Mouse (Mus musculus): Measurements from ENCODE around the gene Fkbp4.

Fkbp4 gene

DNA sequence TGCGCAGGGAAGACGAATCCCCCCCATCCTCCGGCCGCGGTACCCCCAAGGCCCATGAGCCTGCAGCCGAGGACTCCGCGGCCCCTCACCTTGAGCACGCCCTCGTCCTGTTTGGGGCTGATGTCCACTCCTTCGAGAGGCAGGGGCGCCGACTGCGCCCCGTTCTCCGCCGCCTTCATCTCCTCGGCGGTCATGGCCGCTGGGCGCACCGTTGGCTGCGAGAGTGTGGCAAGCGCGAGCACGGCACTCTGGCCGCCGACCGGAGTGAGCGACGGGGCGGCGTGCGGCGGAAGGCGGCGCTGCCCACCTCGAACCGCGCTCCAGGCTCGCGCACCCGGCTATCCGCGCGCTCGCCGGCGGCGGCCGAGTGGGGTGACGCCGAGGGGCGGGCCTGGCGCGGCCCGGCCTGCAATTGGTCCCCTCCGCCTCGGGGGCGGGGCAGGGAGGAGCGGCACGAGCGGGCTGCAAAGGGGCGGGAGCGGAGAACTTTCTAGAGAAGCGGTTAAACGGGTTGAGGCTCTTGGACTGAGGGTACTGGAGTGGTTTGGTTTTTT, at the start of gene Fkbp4:
Fkbp4 (minus strand) TSS at position 361 of the 554 bp plus-strand sequence.
- DNase-seq (ENCODE audit: low spot score in 2 of 2), result peak; percentile 86 to 94

DNA sequence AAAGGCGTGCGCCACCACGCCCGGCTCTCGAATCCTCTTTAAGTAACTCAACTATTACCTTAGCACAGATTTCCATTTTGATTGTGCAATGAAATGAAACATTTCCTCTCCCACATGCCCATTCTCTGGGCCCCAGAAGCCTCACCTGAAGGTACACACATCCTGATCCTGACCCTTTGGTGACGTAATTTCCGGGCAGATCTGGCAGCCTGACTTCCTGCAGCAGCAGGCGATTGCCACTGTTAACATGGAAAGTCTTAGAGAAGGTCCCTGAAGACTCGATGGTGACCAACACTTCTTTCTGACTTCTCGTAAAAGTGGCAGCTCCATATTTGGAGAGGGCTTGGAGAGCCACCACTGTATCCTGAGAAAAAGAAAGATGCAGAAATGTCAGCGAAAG, 49.3 kb upstream of the Fkbp4 start:
- DNase-seq (ENCODE audit: low spot score in 2 of 2), result no peak

DNA sequence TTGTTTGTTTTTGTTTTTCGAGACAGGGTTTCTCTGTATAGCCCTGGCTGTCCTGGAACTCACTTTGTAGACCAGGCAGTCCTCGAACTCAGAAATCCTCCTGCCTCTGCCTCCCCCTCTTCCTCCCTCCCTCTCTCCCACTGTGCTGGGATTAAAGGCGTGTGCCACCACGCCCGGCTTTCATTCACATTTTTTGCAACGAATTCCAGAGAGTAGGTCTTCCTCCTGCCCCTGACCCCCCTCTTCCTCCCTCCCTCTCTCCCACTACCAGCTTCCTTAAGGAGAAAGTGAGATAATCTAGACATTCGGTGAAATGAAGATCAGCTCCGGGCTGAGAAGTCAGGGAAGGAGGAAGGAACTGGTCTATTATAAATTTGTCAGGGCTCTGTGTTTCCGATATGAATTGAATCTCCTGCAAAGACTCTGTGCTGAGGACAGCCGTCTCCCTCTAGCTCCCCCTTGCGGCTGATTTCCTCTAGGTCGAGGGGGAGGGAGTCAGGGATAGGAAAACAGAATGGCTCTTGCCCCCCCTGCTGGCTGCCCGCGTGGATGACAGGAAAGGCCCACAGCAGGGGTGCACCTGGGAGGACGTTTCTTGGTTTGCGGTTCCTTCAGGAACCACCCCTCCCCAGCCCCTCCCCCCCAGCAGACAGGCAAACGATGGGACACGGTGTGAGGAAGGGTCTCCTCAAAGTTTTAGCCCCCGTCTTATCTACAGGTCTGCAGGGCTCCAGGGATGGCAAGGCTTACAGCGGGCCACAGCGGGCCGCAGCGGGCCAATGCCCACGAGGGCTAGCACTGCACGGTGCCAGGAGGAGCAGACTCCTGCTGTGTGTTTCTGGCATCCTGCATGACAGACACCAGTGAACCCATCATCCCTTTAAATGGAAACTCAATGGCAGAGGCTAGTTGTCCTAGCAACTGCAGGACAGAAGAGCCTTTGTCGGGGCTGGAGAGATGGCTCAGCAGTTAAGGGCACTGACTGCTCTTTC, 41.3 kb upstream of the Fkbp4 start:
- peak; percentile 81 to 92 for DNase-seq (ENCODE audit: low spot score in 2 of 2)

DNA sequence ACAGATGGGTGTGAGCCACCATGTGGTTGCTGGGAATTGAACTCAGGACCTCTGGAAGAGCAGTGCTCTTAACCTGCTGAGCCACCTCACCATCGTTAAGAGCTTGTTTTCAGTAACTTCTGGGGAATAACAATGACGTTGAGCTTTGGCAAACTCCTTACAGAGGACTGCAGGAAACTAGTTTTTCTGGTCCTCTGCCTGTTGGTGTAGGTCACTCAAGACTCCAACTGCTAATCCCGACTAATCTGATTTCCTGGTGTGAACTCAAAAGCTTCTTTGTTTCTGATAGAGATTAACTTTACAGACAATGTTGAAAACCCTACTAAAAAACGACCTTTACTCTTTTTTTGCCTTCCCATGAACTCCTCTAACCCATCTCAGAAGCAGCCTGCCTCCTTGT, 39.0 kb upstream of the Fkbp4 start:
- no peak for DNase-seq (ENCODE audit: low spot score in 2 of 2)

DNA sequence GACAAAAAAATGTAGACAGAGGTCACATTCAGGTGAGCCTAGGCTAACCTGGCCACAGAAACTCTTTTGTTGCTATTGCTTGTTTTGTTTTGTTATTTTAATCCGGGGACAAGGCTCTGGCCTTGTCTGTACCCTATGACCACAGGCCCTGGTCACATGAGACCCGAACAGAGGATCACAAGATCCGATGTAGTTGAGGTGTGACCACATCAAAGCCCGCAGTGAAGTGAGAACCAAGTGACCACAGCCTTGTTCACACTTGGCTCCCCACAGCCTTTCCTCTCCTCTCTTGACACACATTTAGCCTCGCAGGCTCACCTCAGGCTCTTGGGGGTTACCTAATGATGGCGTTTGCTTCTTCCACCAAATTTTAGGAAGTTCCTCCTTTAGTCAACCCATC, 35.6 kb upstream of the Fkbp4 start:
- no peak for DNase-seq (ENCODE audit: low spot score in 2 of 2)

DNA sequence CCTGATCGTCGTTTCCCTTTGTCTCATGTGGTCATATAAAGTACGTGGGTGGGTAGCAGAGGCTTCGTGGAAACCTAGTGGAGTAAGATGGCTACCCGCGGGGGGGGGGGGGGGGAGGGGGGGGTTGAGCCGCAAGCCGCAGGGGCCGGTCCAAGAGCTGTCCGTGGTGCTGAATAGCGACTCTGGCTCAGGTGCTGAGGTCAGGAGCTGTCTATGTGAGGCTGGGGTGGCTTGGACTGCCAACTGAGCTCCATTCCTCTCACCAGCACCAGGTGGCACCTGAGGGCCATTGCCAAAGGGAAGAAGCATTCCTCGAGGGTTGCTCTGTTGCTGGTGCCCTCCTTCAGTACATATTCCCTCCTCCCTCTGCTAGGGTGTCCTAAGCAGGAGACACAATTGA, 31.0 kb upstream of the Fkbp4 start:
- no peak for DNase-seq (ENCODE audit: low spot score in 2 of 2)

DNA sequence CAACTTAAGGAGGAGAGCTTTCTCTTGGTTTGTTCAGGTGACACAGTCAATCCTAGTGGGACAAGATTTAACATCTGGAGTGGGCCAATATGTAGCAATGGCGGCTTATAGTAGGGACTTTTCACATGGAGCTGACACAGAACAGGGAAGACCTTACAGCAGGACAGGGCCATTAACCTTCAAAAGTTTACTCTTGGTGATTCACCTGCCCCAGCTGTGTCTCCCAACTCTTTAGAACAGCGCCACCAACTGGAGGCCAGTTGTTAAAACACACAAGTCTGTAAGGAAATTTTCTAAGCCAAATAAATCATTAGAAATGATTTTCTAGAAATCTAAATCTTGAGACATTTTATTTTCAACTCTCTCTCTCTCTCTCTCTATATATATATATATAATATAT, 28.8 kb upstream of the Fkbp4 start:
- DNase-seq (ENCODE audit: low spot score in 2 of 2), result no peak

DNA sequence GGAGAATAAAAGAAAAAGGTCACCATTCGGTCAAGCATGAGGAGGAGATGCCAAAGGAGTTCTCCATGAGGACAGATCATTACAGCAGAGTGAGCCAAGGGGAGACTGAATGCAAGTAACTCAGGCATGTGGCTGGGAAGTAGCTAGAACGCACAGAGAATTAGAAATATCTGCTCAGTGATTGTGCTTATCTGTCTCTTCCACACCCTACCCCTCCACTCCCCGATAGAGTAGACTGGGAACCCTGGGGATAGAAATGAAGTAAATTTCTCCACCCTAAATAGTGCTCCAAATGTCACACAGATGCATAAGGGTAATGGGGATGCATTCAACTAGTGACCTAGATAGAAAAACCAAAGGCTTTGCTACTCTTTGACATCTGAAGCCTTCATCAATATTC, 28.1 kb upstream of the Fkbp4 start:
- no peak for DNase-seq (ENCODE audit: low spot score in 2 of 2)

DNA sequence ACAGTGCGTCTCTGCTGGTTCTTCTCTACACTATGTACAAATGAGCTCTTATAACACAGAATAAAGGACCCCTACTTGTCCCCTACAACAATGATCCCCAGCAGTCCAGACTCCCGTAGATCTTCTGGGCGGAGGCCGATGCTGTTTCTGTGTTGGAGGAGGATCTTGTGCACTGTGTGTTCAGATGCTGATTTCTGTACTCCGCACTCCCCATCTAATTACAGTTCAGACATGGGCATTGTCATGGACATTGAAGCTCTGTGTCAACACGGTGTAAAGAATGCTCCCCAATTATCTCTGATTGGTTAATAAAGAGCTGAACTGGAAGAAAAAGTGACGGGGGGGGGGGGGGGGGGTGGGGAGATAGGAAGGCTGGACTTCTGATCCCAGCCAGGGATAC, 27.6 kb upstream of the Fkbp4 start:
- no peak for DNase-seq (ENCODE audit: low spot score in 2 of 2)

DNA sequence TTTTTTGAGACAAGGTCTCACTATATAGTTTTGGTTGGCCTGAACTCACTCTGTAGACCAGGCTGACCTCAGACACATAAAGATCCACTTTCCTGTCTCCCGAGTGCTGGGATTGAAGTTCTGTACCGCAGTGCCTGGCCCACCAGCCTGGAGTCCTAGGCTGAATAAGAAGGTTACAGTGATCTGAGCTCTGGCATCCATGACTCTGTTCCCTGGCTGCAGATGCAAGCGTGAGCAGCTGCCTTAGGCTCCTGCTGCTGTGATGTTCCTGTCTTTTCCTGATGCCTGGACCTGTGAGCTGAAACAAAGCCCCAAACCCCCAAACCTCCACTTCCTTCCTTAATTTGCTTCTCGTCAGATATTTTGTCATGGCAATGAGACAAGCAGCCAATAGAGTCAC, 26.5 kb upstream of the Fkbp4 start:
- DNase-seq (ENCODE audit: low spot score in 2 of 2), result no peak

DNA sequence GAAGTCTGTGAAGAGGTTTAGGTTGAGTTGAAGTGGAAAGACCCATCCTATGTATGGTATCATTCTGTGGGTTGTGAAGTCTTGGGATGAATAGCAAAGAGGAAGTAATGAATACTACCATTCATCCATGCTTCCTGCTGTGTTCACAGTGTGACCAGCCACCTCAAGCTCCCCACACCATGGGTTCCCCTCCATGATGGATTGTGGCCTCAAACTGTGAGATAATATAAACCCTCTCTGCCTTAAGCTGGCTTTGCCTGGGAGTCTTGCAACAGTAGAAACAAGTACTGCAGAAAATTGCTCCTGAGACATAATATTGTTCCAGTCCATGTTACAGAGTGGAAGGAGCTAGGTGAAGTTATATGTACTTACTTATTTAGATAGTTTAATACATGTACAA, 23.1 kb upstream of the Fkbp4 start:
- no peak for DNase-seq (ENCODE audit: low spot score in 2 of 2)

DNA sequence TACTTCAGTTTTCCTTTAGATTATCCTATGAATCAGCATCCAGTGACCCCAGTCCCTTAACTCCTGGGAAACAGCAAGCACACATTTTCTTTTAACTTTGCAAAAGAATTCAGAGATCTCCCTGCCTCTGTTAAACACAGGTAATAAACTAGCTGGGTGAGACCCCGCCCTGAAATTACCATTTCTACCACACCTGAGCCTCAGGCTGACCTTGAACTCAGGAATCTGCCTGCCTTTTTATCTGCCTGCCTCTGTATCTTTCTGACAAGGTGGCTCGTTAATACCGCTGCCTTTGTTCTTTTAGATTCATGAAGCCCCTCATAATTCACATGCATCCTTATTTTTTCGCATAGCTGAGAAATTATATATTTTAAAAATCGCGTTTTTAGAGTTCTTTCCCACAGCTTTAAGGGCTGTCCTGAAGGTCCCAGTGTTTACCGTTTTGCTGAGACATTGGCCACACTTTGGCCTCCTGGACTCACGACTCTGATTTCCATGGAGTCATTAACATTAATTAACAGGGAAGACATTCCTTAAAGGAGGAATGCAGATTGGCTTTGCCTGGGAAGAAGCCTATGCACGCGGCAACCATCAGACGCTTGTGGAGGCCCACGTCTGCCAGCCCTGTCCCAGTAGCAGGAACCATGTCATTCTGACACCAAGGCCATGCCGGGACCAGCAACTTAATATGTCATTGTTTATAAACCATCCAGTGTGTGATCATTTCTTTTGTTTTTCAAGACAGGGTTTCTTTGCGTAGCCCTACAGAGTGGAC, 22.4 kb upstream of the Fkbp4 start:
- DNase-seq (ENCODE audit: low spot score in 2 of 2), result no peak

DNA sequence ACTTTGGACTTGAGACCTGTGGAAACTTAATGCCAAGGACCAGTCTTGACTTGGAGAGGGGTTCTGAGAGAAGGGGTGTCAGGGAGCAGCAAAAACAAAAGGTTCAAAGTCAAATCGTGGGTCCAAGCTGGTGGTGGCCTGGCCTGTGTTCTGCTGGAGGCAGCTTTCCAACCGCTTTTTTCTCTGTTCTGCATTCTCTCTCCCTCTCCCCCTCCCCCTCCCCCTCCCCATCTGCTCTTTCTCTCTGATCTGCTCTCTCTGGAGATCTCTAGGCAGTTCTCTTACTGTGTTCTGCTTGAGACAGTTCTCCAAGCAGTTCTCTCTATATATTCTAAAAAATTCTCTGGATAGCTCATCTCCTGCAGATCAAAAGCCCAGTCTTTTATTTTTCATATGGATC, 21.8 kb upstream of the Fkbp4 start:
- no peak for DNase-seq (ENCODE audit: low spot score in 2 of 2)

DNA sequence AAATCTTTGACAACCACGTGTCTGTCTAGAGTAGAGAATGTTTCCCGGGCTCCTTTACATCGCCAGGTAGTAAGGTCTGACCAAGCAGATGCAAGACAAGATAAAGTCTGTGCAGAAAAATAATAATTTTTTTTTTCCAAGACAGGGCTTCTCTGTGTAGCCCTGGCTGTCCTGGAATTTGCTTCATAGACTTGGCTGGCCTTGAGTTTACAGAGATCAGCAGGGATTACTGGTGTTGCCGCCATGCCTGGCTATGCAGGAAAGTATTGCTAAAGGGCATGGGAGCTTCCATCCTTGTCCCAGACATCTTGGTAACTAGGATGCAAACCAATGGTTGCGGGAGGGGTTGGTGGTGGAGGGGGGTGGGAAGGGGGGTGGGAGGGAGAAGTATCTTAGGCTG, 18.7 kb upstream of the Fkbp4 start:
- no peak for DNase-seq (ENCODE audit: low spot score in 2 of 2)

DNA sequence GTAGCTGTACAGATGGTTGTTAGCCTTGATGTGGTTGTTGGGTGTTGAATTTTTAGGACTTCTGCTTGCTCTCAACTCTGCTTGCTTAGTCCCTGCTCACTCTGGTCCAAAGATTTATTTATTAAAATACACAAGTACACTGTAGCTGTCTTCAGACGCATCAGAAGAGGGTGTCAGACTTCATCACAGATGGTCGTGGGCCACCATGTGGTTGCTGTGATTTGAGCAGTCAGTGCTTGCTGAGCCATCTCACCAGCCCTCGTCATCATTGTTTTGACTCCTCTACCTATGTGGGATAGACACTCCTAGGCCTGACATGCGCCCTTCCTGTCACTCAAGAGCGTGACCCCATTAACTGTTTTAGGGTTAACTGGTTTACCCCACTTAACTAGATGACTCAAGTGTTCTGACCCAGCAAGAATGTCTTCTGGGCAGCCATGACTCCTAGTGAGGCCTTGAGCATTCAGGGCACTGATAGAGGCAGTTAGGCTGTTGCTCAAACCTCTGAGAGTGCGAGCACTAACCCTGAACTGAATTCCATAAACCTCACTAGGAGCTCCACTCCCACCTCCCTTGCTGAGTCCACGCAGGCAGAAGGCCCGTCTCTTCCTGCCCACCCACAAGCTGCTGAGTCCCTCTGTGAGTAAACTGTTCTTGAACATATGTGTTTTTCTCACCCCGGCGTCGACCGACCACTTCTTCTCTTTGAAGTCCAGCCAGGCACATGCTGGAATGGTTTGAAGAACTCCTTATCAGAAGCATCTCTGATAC, 17.5 kb upstream of the Fkbp4 start:
- DNase-seq (ENCODE audit: low spot score in 2 of 2), result no peak

DNA sequence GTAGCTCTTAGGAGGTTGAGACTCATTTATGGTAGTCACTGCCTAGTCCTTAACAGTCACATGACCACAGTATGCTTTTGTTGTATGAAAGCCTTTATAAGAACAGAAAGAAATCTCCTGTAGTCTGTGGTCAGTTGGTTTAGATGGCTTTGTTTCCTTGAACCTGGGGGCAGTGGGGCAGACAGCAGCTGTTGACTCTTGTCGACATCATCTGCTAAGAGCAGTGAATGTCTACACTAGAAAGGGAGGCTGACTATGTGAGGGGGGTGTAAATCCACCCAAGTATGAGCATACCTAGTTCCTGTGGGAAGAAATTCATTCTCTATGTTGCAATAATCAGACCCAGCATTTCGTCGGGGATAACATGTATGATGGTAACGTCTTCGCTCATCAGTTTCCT, 8.6 kb upstream of the Fkbp4 start:
- DNase-seq (ENCODE audit: low spot score in 2 of 2), result no peak

DNA sequence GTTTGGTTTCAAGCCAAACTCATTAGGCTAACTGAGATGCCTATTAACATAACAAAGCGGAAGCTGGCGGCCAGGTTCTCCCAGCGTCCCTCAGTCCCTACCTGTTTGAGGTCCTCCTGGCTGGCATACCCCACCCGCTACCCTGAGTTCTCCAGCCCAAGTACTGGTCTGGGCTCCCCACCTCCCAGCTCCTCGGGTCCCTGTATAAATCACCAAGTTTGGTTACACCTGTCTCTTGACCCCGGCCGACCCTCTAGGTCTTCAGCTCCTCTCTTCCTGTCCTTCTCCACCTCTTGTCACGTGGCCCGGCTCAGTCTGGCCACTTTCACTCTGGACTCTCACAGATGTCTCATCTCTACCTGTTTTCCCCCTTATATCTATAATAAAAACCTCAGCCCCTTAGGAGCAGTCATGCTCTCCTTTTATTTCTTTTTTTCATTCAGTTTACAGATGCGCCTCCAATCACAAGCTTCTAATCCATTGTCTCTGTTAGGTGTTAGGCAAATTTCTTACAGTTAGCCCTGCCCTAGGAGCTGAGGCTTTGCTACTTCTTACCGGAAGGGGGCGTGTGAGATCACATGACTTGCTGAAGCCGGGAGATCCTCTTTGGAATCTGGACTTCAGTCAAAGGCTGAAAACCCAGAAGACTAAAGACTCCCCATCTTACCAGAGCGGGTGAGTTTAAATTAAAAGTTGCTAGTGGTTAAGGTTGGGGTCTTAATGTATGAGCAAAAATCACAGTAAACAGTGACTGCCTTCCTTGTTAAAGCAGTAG, 7.5 kb upstream of the Fkbp4 start:
- peak in 1 of 2 experiments; percentile 45 for DNase-seq (ENCODE audit: low spot score in 2 of 2)

DNA sequence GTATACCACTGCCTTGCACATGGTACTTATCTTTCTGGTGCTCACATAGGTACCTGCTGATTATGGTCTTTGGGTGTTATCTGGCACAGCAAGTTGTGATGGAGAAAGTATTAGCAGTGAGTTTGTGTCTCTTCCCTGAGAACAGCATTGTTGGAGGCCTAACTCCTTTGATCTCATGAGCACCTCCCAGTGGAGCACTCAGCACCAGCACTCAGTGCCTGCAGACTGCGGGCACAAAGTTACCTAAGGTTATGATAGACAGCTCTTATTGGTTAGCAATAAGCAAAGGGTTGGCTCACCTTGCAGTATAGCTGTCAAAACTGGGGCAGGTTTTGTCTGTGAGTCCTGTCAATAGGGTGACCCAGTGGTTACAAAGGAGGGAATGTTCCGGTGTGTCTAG, 1.8 kb upstream of the Fkbp4 start:
- DNase-seq (ENCODE audit: low spot score in 2 of 2), result no peak

DNA sequence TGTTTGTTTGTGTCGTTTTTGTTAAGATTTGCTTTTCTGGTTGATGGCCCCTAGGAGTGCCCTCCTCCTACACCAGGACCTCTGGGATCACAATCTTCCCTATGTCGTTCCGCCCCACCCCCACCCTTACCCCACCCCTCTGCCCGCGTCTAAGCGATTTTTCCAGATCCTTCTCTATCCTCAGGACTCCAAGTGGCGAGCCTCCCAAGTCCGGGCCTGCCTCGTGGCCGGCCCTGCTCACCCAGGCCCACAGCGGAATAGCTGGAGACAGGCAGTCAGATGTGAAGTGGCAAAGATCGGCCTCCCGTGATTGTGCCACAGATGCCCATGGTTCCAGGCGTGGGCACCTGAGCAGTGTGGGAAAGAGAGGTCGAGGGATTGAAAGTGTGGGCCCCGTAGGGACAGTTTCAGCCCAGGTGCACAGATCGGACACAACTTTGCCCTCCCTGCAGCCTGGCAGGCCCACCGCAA, 429 bp upstream of the Fkbp4 start:
- DNase-seq (ENCODE audit: low spot score in 2 of 2), result no peak

DNA sequence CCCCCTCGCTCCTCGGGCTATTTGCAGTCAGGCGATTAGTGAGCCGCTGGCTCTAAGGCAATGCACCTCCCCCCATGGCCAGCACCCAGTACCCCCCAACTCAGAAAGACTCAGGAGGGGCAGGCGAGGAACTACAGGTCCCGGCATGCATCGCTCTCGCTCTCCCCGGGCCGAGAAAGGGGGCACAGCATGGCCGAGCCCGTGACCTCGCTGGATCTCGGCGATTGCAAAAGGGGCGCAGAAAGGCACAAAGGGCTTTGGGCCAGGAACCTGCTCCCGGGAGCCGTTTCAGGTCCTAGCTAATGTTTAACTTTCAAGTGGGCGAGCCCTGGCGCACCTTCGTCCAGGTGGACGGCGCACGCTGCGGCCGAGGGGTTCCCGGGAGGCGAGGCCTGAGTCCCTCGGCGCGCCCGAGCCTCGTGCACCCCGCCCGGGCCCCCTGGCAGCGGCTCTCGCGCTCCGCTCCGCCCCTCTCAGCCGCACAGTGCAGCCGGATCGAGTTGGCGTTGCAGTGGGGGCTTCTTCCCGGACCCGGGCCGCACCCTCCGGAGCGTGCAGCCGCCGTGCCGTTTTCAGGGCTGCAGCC, 653 bp downstream of the Fkbp4 start:
- DNase-seq (ENCODE audit: low spot score in 2 of 2), result peak in 1 of 2 experiments; percentile 63

DNA sequence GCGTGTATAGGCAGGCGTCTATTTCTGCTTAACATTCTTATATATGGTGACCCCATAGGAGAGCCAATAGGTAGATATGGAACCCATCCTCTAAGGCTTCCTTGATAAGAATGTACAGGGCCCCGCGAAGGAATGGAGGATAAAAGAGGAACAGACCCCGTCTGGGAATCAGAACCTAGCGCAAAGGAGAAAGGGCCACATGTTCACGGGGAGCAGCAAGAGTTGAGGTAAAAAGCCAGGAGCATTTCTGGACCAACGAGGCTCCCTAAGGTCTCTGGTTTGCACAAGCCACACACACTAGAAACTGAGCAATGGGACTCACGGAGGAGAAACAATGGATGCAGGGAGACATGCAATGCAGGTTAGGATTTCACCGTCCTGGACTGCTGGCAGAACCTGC, 1.2 kb downstream of the Fkbp4 start:
- no peak for DNase-seq (ENCODE audit: low spot score in 2 of 2)
